Mouse (Mus musculus) limb, embryonic 15.5 days (tissue): Measurements from ENCODE around the gene Tmem126b. TPM values are rescaled to one million over a fixed set of nuclear protein-coding genes. Genes with fewer than 3 reads are reported as not detected.

ENCODE experiments used
- ATAC-seq: fragments of 200-750 bp; cut with Nextera tagmentation; 2 replicates; pipeline ENCODE4 v1.8.0; 2017; ENCODE audit warnings: low read depth, moderate TSS enrichment; ENCODE audit not compliant: insufficient number of reproducible peaks, low FRiP score, low TSS enrichment
- H3K27ac ChIP-seq: fragments of 300-500 bp; sonication (generic); 2 replicates; pipeline ENCODE4 v1.5.1; 2015; ENCODE audit warnings: moderate library complexity, mild to moderate bottlenecking, inconsistent platforms
- H3K27me3 ChIP-seq: fragments of 300-500 bp; sonication (generic); 2 replicates; pipeline ENCODE4 v1.6.1; 2015; ENCODE audit warnings: inconsistent platforms
- H3K36me3 ChIP-seq: fragments of 300-500 bp; sonication (generic); 2 replicates; pipeline ENCODE4 v1.6.1; 2015; ENCODE audit warnings: inconsistent platforms
- H3K4me1 ChIP-seq: fragments of 300-500 bp; sonication (generic); 2 replicates; pipeline ENCODE4 v1.6.1; 2015; ENCODE audit warnings: inconsistent platforms
- H3K4me2 ChIP-seq: fragments of 300-500 bp; sonication (generic); 2 replicates; pipeline ENCODE4 v1.6.1; 2015; ENCODE audit warnings: mild to moderate bottlenecking, inconsistent platforms
- H3K4me3 ChIP-seq: fragments of 300-500 bp; sonication (generic); 2 replicates; pipeline ENCODE4 v1.5.1; 2015; ENCODE audit warnings: mild to moderate bottlenecking, inconsistent platforms
- H3K9ac ChIP-seq: fragments of 300-500 bp; sonication (generic); 2 replicates; pipeline ENCODE4 v1.6.1; 2015; ENCODE audit warnings: inconsistent platforms
- H3K9me3 ChIP-seq: fragments of 300-500 bp; sonication (generic); 2 replicates; pipeline ENCODE4 v1.6.1; 2016; ENCODE audit warnings: inconsistent platforms
- WGBS: fragments of 180-500 bp; shearing (Covaris S2); methylation state at CpG from one replicate; pipeline ENCODE4 v1.1.7; 2015; 5-methylcytosine and 5-hydroxymethylcytosine counted together
- polyA plus RNA-seq: library from polyadenylated mRNA; unstranded; fragments of >200 nt; fragmentation: Nextera tagmentation; extraction: Ambion mirVana; gene quantifications from 2 replicates; pipeline ENCODE4 v1.2.1, GENCODE M21; 2015

Tmem126b gene
- polyA plus RNA-seq, 1 experiment from 2014 or later = 34.1 TPM

GRCm38 (mm10) chr7:90456149-90456844 is 19.5 kb downstream of the Tmem126b start:
- no peak for ATAC-seq
- Histone ChIP-seq H3K27ac (peak overlapping the region; percentile 96), H3K4me3 (peak overlapping the region; percentile 78)

GRCm38 (mm10) chr7:90444206-90444605 is 31.6 kb downstream of the Tmem126b start:
- Histone ChIP-seq H3K4me3 (peak overlapping the region; percentile 95), H3K9ac (peak overlapping the region; percentile 100), H3K27ac (no peak overlapping the region), H3K36me3 (no peaks in the 10 kb centered on the region), H3K27me3 (no peaks in the 10 kb centered on the region), H3K4me1 (no peaks in the 10 kb centered on the region), H3K9me3 (no peaks in the 10 kb centered on the region), H3K4me2 (peak overlapping the region; percentile 68)
- ATAC-seq = no peak
- WGBS = 0% methylated on average over 6 of the region's 6 CpGs

More at GRCm38 (mm10) chr7:90456149-90456844, 19.5 kb downstream of the Tmem126b start:
- no peaks in the 10 kb centered on the region for H3K27me3 ChIP-seq
- H3K4me1 ChIP-seq = peaks cover 12% of the 10 kb centered on the region; the same call in 1 of the 2 replicates
- H3K9ac ChIP-seq = peak overlapping the region; percentile 79
- H3K9me3 ChIP-seq = no peaks in the 10 kb centered on the region
- H3K36me3 ChIP-seq = peaks cover 10% of the 10 kb centered on the region; the same call in 1 of the 2 replicates
- WGBS = 23% methylated on average over 7 of the region's 7 CpGs
- peak overlapping the region; percentile 59 for H3K4me2 ChIP-seq

GRCm38 (mm10) chr7:90443101-90444091 is 32.4 kb downstream of the Tmem126b start:
- WGBS = under 1% methylated on average over 123 of the region's 123 CpGs
- Histone ChIP-seq H3K4me3 (peak overlapping the region; percentile 95), H3K4me1 (no peaks in the 10 kb centered on the region), H3K27ac (peak overlapping the region; percentile 98), H3K9me3 (no peaks in the 10 kb centered on the region), H3K27me3 (no peaks in the 10 kb centered on the region), H3K9ac (peak overlapping the region; percentile 100), H3K4me2 (peak overlapping the region; percentile 68), H3K36me3 (no peaks in the 10 kb centered on the region)
- ATAC-seq = peak; percentile 69; the same call in 1 of the 2 replicates

- H3K27me3 ChIP-seq = no peaks in the 10 kb centered on the region
- peak; percentile 95 for ATAC-seq
- under 1% methylated on average over 54 of the region's 54 CpGs for WGBS
- H3K9me3 ChIP-seq = no peaks in the 10 kb centered on the region
- no peaks in the 10 kb centered on the region for H3K4me1 ChIP-seq
- H3K9ac ChIP-seq = peak within 1 kb of the TSS; percentile 100
- H3K4me3 ChIP-seq = peak within 1 kb of the TSS; percentile 95
- no peaks in the 10 kb centered on the region for H3K36me3 ChIP-seq
- peak within 1 kb of the TSS; percentile 68 for H3K4me2 ChIP-seq
- H3K27ac ChIP-seq = peak within 1 kb of the TSS; percentile 98
These were observed 33.2 kb downstream of the Tmem126b start, which contains the start of gene Crebzf for GRCm38 (mm10) chr7:90442518-90443080. TSS of gene Crebzf (plus strand) at chr7:90442729.

- H3K36me3 ChIP-seq = no peaks in the 10 kb centered on the region
- H3K9me3 ChIP-seq = no peaks in the 10 kb centered on the region
- H3K27ac ChIP-seq = peak overlapping the region; percentile 77
- H3K4me2 ChIP-seq = peak overlapping the region; percentile 68
- H3K4me3 ChIP-seq = peak overlapping the region; percentile 95
- peak overlapping the region; percentile 100 for H3K9ac ChIP-seq
- ATAC-seq = no peak
- 11% methylated on average over 4 of the region's 4 CpGs for WGBS
- H3K27me3 ChIP-seq = no peaks in the 10 kb centered on the region
- no peaks in the 10 kb centered on the region for H3K4me1 ChIP-seq
These were observed 33.7 kb downstream of the Tmem126b start for GRCm38 (mm10) chr7:90442070-90442469.

GRCm38 (mm10) chr7:90440044-90440443 is 35.8 kb downstream of the Tmem126b start:
- H3K4me3 ChIP-seq = no peak overlapping the region
- no peak for ATAC-seq
- no peaks in the 10 kb centered on the region for H3K4me1 ChIP-seq
- H3K4me2 ChIP-seq = no peak overlapping the region
- H3K36me3 ChIP-seq = no peaks in the 10 kb centered on the region
- H3K9ac ChIP-seq = no peak overlapping the region
- WGBS = 88% methylated on average over 4 of the region's 4 CpGs
- no peaks in the 10 kb centered on the region for H3K27me3 ChIP-seq
- no peak overlapping the region for H3K27ac ChIP-seq
- no peaks in the 10 kb centered on the region for H3K9me3 ChIP-seq

- no peaks in the 10 kb centered on the region for H3K4me1 ChIP-seq
- ATAC-seq = no peak
- no peaks in the 10 kb centered on the region for H3K36me3 ChIP-seq
- H3K9ac ChIP-seq = no peak overlapping the region
- no peak overlapping the region for H3K27ac ChIP-seq
- no peaks in the 10 kb centered on the region for H3K27me3 ChIP-seq
- no peak overlapping the region for H3K4me3 ChIP-seq
- no peak overlapping the region for H3K4me2 ChIP-seq
- H3K9me3 ChIP-seq = no peaks in the 10 kb centered on the region
These were observed 43.6 kb downstream of the Tmem126b start for GRCm38 (mm10) chr7:90432221-90432620.

- 64% methylated on average over 9 of the region's 9 CpGs for WGBS
- H3K9ac ChIP-seq = peak overlapping the region; percentile 35; the same call in 1 of the 2 replicates
- H3K27ac ChIP-seq = no peak overlapping the region
These were observed 48.8 kb downstream of the Tmem126b start for GRCm38 (mm10) chr7:90427006-90427405.

GRCm38 (mm10) chr7:90426020-90427001 is 49.5 kb downstream of the Tmem126b start, which contains the start of gene Ccdc89:
TSS of gene Ccdc89 (plus strand) at chr7:90426577.
- peaks cover 7% of the 10 kb centered on the region; the same call in 1 of the 2 replicates for H3K4me1 ChIP-seq
- peak within 1 kb of the TSS; percentile 39 for H3K4me3 ChIP-seq
- no peaks in the 10 kb centered on the region for H3K9me3 ChIP-seq
- no peak within 1 kb of the TSS for H3K27ac ChIP-seq
- peak; percentile 99 for ATAC-seq
- peak within 1 kb of the TSS; percentile 65 for H3K4me2 ChIP-seq
- H3K27me3 ChIP-seq = no peaks in the 10 kb centered on the region
- H3K36me3 ChIP-seq = no peaks in the 10 kb centered on the region
- peak within 1 kb of the TSS; percentile 35 for H3K9ac ChIP-seq
- 20% methylated on average over 29 of the region's 29 CpGs for WGBS

More at GRCm38 (mm10) chr7:90427006-90427405, 48.8 kb downstream of the Tmem126b start:
- ATAC-seq = no peak
- Histone ChIP-seq H3K4me2 (peak overlapping the region; percentile 65), H3K27me3 (no peaks in the 10 kb centered on the region), H3K9me3 (no peaks in the 10 kb centered on the region), H3K4me3 (peak overlapping the region; percentile 39), H3K4me1 (peaks cover 7% of the 10 kb centered on the region; the same call in 1 of the 2 replicates), H3K36me3 (no peaks in the 10 kb centered on the region)
